Mouse (Mus musculus): ENCODE data around the gene Zfp354c.

DNA sequence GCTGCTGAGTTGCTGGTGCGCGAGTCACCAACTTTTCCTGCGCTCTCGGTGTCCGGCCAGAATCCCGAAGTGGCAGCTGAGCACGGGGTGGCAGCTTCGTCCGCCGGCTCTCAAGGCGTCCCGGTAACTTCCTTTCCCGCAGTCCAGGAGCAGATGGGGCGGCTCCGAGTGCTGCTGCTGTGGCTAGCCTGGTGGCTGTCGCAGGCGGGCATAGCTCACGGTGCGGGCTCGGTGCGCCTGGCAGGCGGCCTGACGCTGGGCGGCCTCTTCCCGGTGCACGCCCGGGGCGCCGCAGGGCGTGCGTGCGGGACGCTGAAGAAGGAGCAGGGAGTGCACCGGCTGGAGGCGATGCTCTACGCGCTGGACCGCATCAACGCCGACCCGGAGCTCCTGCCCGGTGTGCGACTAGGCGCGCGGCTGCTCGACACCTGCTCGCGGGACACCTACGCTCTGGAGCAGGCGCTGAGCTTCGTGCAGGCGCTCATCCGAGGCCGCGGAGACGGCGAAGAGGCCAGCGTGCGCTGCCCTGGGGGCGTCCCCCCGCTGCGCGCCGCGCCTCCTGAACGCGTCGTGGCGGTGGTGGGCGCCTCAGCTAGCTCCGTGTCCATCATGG, 23.6 kb upstream of the Zfp354c start:
- TF ChIP-seq CTCF (conservative IDR thresholded peaks at IDR 0.05 in 1 of 2, IDR thresholded peaks at IDR 0.05 in 1 of 2; ENCODE audit: low read depth in 2 of 2, low read length in 2 of 2) (no peak), MAX (IDR thresholded peaks at IDR 0.05; ENCODE audit: low read length) (no peak; the same call in 1 of the 2 replicates)
